Mouse (Mus musculus) myocyte (in vitro differentiated cells): ENCODE data around the gene Unk.

Experiments used
- CEBPB ChIP-seq: IDR thresholded peaks from 2 replicates; pipeline ENCODE4 v1.6.1; 2011; ENCODE audit warnings: mild to moderate bottlenecking, moderate library complexity; ENCODE audit not compliant: poor library complexity, insufficient read depth, severe bottlenecking
- E2F4 ChIP-seq: IDR thresholded peaks from one replicate; pipeline ENCODE4 v1.6.1; 2011; ENCODE audit warnings: mild to moderate bottlenecking, control low read depth, moderate library complexity; ENCODE audit not compliant: insufficient read depth
- MAX ChIP-seq: IDR thresholded peaks from one replicate; pipeline ENCODE4 v1.6.1; 2011; ENCODE audit warnings: low read depth, mild to moderate bottlenecking, control low read depth
- MYOD1 ChIP-seq, 3 experiments: IDR thresholded peaks; one replicate each; pipeline ENCODE4 v1.6.1; 2011; ENCODE audit warnings: control low read depth in 2 of 3, low read depth in 2 of 3, mild to moderate bottlenecking in 2 of 3, moderate library complexity in 1 of 3; ENCODE audit not compliant: insufficient read length in 2 of 3, control insufficient read depth in 1 of 3
- MYOG ChIP-seq, 3 experiments: IDR thresholded peaks; one replicate each; pipeline ENCODE4 v1.6.1; 2011; ENCODE audit warnings: control low read depth in 2 of 3, low read depth in 2 of 3, mild to moderate bottlenecking in 2 of 3; ENCODE audit not compliant: insufficient read length in 2 of 3, control insufficient read depth in 1 of 3, insufficient read depth in 1 of 3
- POLR2A ChIP-seq: IDR thresholded peaks from one replicate; pipeline ENCODE4 v1.6.1; 2011; ENCODE audit warnings: low read depth, mild to moderate bottlenecking, control low read depth, moderate library complexity; ENCODE audit not compliant: insufficient read length
- TCF12 ChIP-seq: IDR thresholded peaks from one replicate; pipeline ENCODE4 v1.6.1; 2011; ENCODE audit warnings: mild to moderate bottlenecking, control low read depth; ENCODE audit not compliant: poor library complexity, insufficient read depth, severe bottlenecking
- USF1 ChIP-seq: IDR thresholded peaks from one replicate; pipeline ENCODE4 v1.6.1; 2011; ENCODE audit warnings: low read depth, mild to moderate bottlenecking, control low read depth, moderate library complexity

GRCm38 (mm10) chr11:116002894-116003293 lies 27.2 kb upstream of the Unk start:
- no peak for TF ChIP-seq POLR2A
- no peak for TF ChIP-seq TCF12
- TF ChIP-seq MAX: no peak
- no peak for TF ChIP-seq E2F4
- no peak for TF ChIP-seq CEBPB
- TF ChIP-seq MYOG (IDR thresholded peaks at IDR 0.05; ENCODE audit: control insufficient read depth in 1 of 3, insufficient read depth in 1 of 3, insufficient read length in 2 of 3, low read depth in 2 of 3): no peak
- TF ChIP-seq USF1: no peak
- TF ChIP-seq MYOD1 (IDR thresholded peaks at IDR 0.05; ENCODE audit: control insufficient read depth in 1 of 3, insufficient read length in 2 of 3, low read depth in 2 of 3): no peak
